Mouse (Mus musculus) ES-E14 (cell line): ENCODE data around the gene Cd47.

ENCODE experiments used
- CHD2 ChIP-seq: IDR thresholded peaks from 2 replicates; pipeline ENCODE4 v1.6.1; 2014; ENCODE audit warnings: mild to moderate bottlenecking, low read depth, low read length, inconsistent platforms
- MAFK ChIP-seq: IDR thresholded peaks from 2 replicates; pipeline ENCODE4 v1.6.1; 2014; ENCODE audit warnings: mild to moderate bottlenecking, low read depth, low read length, inconsistent platforms; ENCODE audit not compliant: insufficient read depth
- ZNF384 ChIP-seq: IDR thresholded peaks from 2 replicates; pipeline ENCODE4 v1.6.1; 2012; ENCODE audit warnings: low read depth, low read length, inconsistent platforms

GRCm38 (mm10) chr16:49907356-49907755 lies 107.0 kb downstream of the Cd47 start:
- TF ChIP-seq ZNF384 (no peak), MAFK (no peak), CHD2 (no peak)
